Mouse (Mus musculus) olfactory bulb, adult 2 months (tissue): ENCODE data around the gene Arhgap23.

Source experiments
- CTCF ChIP-seq: fragments of 200-500 bp; IDR thresholded peaks from 2 replicates; pipeline ENCODE4 v1.5.1; 2012; ENCODE audit warnings: low read depth, mild to moderate bottlenecking, low read length, moderate library complexity; ENCODE audit not compliant: insufficient read depth
- POLR2A ChIP-seq: fragments of 200-500 bp; IDR thresholded peaks from 2 replicates; pipeline ENCODE4 v1.6.1; 2012; ENCODE audit warnings: mild to moderate bottlenecking, low read depth, low read length, moderate library complexity; ENCODE audit not compliant: insufficient read depth

GRCm38 (mm10) chr11:97543883-97544282, 128.6 kb downstream of the Arhgap23 start:
- TF ChIP-seq CTCF (no peak), POLR2A (no peak)
